Mouse (Mus musculus) olfactory bulb, adult 2 months (tissue): ENCODE measurements around the gene Ccr2.

ENCODE experiments used
- CTCF ChIP-seq: fragments of 200-500 bp; IDR thresholded peaks from 2 replicates; pipeline ENCODE4 v1.5.1; 2012; ENCODE audit warnings: low read depth, mild to moderate bottlenecking, low read length, moderate library complexity; ENCODE audit not compliant: insufficient read depth
- POLR2A ChIP-seq: fragments of 200-500 bp; IDR thresholded peaks from 2 replicates; pipeline ENCODE4 v1.6.1; 2012; ENCODE audit warnings: mild to moderate bottlenecking, low read depth, low read length, moderate library complexity; ENCODE audit not compliant: insufficient read depth

- TF ChIP-seq CTCF: no peak
- no peak for TF ChIP-seq POLR2A
These were observed 23.8 kb downstream of the Ccr2 start for GRCm38 (mm10) chr9:124125576-124125975.
